Mouse (Mus musculus) cortical plate, adult 2 months (tissue): ENCODE measurements around the gene Pcmt1.

Experiments used
- CTCF ChIP-seq: fragments of 200-500 bp; IDR thresholded peaks from 2 replicates; pipeline ENCODE4 v1.5.1; 2011; ENCODE audit warnings: mild to moderate bottlenecking, control low read depth, low read length; ENCODE audit not compliant: insufficient read depth; ENCODE audit errors: extremely low read depth
- POLR2A ChIP-seq: fragments of 200-500 bp; IDR thresholded peaks from 2 replicates; pipeline ENCODE4 v1.6.1; 2011; ENCODE audit warnings: mild to moderate bottlenecking, low read length, control low read depth; ENCODE audit not compliant: insufficient read depth; ENCODE audit errors: extremely low read depth

DNA sequence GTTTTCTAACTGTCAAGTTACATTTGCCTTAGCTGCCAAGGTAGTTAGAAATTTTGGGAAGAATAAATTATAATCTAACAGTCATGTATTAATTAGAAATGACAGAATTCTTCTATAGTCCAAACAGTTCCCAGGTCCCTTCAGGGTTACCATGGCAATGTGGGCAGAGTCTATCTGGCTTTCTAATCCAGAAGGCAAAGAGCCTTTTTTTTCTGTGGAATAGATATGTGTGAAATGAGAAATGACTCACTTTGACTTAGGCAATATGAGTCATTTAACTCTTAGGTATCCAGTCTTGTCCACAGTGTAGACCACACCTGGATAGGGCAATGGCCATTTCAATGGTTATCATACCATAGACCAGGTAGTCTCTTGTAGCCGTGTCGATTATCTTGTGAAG is 99.5 kb downstream of the Pcmt1 start:
- no peak for TF ChIP-seq CTCF
- no peak for TF ChIP-seq POLR2A
